Mouse (Mus musculus) brain, embryonic 18.5 days (tissue): ENCODE measurements at regions not wholly inside any gene's neighbourhood (a gene's known extent, or its start where the extent isn't known, plus 50 kb on each side); places are given as distances from the start of the nearest gene placed in this dataset.

Experiments
- DNase-seq: peaks from one replicate; pipeline ENCODE4 v3.0.0-alpha.2; 2012; ENCODE audit warnings: low read depth, low spot score

DNA sequence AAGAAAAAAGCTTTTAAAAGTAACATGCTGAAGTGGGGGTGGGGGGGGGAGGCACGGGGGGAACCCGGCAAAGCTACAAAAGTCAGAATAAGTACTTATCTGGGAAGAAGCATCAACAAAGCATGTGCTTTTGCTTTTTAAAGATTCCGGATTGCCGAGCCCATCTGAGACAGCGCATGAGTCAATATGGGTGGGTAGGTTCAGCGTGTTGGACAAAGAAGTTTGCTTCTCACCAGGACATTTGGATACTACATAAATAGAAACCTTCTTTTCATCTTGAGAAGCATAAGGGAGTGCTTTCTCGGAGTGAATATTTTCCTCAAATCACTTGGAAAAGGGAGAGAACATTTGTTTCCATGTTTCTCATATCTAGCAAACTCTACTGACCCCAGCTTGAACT, 414.1 kb downstream of the Klf5 start:
- DNase-seq = no peak

DNA sequence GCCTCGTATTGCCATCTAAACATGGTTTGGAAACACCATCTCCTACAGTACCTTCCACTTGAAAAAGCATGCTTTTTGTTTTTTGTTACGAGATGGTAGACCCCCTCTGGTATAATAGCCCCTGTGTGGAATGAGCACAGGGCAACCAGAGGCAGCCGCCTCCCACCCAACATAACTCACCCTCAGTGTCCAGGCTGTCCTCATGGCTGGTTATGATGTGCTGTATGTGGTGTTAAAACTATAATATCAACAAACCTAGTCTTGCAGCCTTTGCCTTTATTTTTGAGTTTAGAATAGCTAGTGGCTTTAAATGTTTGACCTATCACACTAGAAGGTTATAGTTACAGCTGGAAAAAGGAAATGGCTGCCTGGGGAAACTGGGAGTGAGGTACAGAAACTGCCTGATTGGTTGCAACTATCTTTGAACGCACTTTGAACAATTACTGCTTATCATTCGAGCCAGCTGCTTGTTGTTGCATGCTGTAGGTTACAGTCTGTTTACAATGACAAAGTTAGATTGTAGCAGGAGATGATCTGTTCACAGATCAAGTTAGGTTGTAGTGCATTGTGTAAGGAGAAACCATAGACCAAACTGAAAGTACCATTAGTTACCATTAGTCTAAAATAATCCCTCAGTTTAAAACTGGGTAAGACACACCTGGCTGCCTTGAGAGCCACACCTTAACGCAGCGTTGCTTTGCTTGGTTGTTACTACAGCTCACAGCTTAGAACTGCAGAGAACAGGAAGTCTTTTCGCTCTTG, 414.8 kb downstream of the Klf5 start:
- DNase-seq = no peak

DNA sequence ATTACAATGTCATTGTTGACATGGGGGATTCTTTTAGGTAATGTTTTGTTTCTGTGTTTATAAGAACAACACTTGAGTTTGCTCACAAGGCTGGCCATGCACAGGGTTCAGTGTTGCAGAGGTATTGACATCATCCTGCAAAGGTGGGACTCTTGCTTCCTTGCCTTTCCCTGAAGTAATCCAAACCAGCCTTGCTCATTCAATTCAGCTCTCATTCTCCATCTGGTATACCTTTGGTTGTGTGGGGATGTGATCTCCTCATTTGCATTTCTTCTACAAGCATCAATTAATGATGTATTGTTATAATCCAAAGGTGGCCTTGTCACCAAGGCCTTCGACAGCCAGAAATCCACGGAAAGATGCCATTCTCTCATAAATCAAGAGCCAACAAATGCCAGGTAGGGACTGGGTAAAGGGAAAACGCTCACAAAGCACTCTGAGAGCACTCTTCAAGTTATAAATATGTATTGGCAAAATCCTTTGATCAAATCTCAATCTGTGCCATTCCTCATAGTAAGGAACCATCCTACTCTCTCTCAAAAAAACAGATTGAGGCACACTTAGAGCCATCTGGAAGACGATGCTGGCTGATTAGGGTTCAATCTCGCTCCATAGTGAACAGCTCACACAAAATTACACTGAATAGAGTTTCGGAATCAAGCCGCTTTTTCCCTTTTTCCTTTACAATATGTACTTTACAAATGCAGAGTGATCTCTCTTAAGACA, 435.1 kb downstream of the Klf5 start:
- peak; percentile 79 for DNase-seq

DNA sequence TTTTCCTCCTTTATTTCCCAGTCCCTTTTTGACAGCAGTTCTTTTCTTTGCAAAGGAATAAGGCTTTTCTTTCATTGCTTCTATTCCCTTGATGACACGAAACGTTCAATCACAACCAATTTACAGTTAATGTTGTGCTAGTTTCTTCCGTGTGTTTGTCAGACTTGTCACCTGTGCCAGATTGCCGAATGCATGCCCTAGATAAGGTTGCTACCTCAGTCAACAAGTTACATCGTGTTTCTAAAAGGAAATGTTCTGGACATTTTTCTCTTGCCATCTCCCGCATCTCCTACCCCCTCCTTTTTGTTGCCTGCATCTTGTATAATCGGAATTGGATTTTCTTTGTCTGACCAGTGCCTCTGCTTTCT, 435.7 kb downstream of the Klf5 start:
- DNase-seq = no peak

DNA sequence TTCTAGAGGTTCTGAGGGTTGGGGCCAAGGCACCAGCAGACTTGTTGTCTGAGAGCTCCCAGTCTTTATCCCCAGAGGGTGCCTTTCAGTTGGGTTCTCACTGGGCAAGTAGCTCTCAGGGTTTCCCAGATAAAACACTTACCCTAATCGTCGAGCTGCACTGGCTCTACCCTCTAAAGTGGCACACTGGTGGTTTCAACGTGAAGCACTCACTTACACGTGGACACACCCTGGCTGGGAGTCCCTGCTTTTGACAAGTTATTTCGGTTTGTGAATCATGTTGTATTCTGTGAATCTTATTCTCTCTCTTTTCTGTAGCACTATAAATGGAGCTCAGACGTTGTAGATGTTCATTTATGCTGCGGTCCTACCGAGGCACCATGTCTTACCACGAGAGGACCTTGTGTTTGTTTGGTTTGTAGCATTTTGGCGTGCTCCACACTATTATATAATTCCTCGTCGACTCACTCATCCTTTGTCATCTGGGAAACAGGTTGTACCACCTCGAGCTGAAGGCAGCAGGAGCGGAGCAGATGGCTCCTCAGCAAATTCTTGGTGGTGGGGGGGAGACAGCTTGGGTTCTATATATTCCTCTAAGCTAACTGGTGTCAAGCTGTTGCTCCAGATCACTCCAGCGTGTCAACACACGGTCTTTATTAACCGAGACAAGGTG, 445.3 kb downstream of the Klf5 start:
- no peak for DNase-seq

DNA sequence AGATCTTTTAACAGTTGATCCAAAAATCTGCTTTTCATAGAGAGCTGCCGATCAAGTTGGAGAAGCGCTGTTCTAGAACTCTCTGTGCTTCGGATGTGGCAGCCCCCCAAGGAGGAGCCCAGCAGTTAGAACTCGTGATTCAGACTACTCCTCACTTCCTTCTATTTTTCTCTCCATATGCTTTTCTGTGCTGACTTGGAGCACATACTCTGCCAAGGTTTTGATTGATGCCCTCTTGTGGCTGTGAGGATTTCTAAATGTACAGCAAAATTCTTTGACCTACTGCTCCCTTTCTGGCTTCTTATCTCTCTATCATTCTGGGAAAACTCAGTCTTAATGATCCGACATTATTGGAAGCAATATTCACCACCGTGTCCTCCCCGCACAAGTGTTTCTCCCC, 446.7 kb downstream of the Klf5 start:
- DNase-seq = no peak

DNA sequence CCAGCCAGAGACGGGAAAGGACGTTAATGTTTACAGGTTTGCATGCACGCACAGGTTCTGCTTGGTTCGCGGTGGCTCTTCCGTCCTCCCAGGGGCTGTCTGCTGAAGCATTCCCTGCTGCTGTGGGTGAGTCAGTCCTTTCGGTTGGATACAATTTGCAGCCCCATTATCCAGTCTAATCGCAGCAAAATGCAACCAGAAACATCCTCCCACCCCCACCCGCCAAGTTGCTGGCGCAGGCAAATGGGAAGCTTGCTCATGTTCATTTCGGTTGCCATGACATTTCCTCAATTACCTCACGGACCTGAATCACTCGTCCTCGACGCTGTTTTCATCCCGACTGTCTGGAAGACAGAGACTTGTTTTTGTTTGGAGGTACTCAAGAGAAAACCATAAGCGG, 449.7 kb downstream of the Klf5 start:
- DNase-seq = no peak

DNA sequence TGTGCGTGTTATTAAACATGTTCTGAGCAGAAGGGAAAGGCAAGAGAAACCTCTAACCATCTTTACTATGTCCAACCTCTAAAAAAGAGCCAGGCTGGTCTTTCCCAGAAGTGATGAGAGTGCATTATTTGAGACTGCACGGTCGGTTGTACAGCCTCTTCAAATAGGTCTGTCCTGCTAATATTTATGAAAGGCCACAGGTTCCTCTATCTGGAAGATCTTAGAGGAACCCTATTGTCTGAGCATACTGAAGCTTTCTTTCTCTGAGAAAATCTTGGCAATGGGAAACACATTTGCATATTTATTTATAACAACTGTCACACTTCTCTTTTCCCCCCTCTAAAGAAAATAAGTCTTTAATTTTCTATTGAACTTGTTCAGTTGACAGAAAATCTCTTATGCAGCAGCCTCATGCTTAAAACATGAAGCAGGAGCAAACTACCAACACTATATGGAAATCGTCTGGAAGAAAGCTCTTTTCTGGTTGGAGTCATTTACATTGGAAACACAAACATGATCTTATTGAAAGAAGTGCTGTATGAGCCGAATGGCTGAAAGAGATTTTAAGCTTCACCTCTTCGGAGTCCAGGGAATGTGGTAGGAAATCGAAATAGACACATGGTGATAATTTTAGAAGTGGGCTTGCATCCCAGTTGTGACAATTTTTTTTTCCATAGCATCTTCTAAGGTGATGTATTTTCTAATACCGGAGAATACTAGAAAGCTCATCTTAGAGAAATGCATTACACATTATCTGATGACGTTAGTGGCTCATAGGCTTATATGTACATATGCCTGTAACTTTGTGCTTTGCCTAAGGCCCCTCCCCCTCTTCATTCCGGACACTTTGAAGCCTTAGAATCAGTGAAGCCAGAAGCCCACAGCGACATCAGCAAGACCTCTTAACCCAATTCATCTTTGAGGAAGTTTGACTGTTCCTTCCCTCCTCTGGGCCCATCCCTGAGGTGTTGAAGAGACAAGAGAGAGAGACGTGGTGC, 451.1 kb downstream of the Klf5 start:
- peak; percentile 56 for DNase-seq

DNA sequence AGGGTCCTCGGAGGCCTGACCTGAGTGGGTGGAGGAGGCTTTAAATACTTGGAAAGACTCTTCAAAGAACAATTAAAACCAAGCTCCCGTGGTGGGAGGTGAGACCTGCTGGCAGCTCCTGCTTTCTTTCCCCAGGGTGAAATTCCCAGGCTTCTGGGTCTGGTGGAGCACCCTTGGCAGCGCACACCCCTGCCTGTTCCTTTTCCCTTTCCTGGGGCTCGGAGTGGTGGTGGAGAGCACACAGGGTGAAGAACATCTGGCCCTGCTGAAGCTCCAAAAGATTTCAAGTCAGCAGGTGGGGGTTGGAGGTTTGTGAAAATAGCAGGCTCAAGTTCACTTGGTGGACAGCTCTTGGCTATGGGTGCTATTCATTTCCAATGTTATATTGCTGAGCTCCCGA, 459.6 kb downstream of the Klf5 start:
- no peak for DNase-seq

DNA sequence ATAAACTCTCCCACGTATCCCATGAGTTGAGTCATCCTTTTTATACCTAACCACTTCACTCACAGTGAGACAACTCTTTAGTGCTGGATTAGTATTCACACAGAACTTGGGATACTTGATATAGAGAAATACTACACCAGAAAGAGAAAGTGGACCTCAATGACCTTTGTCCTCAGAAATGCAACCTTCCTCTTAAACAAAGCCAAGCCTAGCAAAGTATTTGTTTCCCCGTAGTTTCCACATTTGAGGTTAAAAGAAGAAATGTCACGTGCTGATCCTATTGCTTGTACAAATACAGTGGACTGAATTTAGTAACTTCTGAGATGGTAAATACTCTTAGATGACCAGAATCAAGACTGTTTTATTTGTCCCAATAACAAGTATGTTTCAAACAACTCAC, 464.8 kb downstream of the Klf5 start:
- no peak for DNase-seq

DNA sequence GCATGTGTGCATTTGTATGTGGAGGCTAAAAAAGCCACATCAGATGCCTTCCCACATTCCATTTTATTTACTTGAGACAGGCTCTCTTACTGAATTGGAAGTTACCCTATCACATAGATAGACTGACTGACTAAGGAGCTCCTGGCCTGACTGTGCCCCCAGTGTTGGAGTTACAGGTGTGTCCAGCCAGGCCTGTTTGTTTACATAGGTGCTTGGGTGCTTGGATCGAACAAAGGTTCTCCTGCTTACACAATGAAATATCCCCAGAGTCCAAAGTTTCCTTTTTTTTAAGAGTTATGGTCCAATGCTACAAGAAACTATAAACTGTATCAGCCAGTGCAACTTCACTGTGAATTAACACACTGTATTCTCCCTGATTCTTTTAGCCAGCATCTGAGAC, 472.5 kb downstream of the Klf5 start:
- no peak for DNase-seq

DNA sequence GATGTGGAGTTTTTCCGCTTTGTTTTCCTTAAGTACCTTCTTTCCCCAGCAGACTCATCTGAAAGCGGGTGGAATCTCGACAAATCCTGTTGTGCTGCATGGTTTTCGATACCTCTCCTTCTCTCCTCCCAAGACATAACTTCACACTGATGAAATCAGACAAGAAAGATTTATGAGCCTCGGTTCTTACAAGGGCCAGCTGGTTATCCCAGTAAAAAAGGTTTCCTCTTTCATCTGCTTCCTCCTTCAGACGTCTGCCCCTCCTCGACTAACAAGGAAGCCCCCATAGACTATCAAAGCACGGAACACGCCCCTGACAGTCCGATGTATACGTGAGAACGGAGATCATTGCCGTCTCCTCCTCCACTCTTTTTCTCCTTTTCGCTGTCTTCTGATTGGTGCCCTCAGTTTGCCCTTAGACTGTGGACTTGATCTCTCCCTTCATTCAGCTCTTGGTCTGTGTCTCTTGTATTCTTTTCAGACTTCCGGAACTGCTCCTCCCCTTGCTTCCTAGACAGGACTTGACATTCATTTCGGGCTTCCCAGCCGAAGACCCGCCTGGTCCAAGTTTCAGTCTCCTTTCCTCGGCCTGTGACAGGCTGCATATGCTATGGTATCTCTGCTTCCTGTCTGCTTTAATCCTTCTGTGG, 474.4 kb downstream of the Klf5 start:
- DNase-seq = no peak

DNA sequence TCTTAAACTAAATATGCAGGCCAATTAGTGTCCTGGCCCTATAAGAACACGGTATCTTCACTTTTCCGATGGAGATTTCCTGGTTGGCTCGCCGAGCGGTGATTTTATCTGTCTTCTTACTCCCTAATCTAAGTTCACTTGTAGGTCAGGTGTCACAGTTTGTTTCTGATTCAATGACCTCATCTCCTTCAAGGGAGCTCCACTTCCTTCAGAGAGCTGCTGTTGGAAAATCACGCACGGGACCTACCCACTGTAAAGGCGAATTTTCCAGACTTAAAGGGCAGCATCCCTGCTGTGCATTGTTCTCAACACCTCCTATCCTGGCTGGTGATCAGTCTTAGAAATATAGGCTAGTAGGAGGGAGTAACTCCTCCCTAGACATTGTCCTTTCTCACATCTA, 480.0 kb downstream of the Klf5 start:
- DNase-seq = no peak

DNA sequence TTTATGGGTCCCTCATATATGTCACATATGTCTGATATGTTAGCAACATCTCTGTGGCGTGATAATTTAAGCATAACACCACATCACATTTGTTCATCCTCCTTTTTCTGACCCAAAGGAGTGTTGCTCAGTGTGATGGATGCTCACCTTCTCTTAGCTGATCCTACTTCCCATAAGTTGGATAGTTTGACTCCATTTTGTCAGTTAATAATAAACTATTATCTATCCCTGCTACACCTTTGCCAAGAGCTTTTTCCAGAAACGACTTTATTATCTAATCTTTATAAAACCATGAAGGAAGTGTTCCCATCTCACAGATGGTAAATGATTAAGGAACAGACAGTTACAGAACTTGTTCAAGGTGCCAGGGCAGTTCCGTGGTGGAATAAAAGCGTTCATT, 480.5 kb downstream of the Klf5 start:
- DNase-seq = no peak

DNA sequence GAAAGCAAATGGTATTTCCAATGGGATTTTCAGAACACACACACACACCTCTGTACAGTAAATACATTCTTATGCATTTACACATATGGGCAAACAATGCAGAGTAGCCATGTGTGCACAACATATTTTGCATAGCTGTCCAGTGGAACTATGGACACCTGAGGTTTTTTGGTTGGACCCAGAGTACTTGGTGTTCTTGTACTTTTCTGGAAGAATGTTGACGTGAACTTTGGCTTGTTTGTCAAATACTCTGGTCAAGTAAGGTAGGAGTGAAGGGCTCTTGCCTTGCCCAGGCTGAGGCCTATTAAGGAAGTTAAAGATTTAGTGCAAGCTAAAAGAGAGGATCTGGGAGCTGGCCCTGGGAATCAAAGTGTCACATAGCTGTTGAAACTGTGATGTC, 485.2 kb downstream of the Klf5 start:
- DNase-seq = no peak

DNA sequence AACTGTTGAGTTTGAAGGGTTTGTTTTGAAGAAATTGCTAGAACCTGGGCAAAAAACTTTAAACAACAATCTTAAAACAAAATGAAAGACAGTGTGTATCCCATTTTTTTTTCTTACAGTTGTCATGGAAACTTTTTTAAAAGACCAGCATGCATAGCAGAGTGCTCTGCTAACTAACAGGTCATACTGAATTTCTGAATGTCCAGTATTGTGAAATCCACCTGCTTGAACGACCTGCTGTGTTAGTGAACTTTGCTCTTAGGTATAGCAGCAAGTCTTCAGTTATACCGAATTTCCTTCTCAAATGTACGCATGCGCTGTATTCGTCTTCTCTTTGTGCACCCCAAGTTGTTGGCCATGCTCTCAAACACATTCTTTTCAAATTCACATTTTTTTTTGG, 486.6 kb downstream of the Klf5 start:
- DNase-seq = no peak

DNA sequence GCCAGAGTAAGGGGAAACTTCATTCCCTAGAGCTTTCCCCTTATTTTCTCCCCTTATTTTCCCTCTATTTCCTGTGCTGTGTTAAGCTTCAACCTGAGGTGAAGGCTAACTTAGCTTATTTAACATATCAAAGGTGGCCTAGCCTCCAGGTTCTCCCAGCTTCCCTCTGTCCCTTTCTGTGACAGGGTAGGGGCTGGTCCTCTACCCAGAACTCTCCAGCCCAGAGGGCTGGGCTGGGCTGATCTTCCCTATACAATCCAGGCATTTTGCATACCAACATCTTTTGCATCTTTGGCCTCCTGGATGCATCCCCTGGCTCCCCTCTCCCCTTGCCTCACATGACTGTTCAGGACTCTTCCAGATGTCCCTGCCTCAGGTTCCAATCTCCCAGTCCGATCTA, 487.9 kb downstream of the Klf5 start:
- no peak for DNase-seq

DNA sequence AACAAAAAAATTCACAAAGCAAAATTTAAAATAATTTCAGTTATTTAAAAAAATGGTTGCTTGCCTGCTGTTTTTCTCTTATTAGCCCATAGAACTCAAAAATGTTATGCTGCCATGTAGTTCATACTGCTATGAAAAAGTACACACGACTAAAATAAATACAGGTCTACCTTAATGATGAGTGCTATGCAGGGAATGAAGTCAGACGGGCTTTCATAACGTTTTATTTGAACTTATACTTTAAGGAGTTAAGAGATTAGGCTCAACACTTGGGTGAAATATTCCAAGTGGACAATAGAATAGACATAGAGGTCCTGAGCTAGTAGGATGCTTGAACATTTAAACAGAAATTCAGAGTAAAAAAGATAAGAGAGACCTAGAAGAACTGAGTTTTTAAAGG, 489.7 kb downstream of the Klf5 start:
- no peak for DNase-seq

DNA sequence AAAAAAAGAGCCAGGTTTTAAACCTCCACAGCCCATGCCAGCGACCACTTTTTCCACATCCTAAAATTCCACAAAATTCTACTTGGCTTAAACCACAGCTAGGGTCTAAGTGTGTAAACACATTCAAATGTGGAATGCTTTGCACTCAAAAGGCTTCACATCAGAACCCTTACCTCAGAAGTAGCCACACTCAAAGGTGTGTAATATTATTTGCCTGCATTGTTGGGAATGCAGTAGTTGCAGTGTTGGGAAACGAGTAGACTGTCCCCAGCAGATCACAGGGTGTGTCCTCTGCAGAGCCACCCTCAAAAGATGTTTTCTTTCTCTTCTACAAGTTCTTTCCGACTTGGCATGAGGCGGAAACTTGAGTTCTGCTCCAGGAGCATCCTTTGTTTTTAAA, 488.2 kb downstream of the Klf12 start:
- DNase-seq = no peak

DNA sequence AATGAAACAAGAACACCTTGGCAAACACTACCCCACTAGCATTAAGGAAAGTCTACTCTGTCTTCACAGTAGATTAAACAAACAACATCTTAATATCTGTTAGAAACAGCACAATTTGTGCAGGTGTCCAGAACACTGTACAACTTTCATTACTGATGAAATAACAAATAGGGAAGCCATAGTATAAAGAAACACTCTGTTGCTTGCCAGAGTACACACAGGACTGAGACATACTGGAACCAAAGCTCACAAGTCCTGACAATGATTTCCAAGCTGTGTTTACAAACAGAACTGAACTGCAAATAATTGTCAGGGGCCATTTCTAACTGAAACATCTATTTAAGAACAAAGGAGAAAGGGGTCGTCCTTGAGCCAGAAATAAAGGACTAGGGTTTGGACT, 478.4 kb downstream of the Klf12 start:
- no peak for DNase-seq

DNA sequence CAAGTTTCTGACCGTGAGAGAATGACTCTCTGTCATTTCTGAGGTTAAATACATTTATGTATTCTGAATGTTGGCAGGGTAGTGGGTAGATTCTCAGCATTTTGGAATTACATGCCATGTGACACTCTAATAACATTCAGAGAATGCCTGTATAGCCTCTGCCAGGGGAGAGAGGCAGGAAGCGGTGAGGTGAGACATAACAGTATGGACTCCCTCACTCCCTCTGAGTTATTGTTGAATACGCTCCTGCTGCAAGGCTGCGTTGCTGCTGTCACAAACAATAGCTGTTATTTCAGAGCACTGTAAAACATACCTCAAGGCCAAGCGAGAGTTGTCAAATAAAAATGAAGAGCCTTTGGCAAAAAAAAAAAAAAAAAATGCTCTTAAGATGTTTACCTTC, 477.9 kb downstream of the Klf12 start:
- no peak for DNase-seq
